Mouse (Mus musculus) limb, embryonic 12.5 days (tissue): ENCODE results near the gene Spop. TPM values are rescaled to one million over a fixed set of nuclear protein-coding genes. Genes with fewer than 3 reads are reported as not detected.

Source experiments
- ATAC-seq: fragments of 200-750 bp; cut with Nextera tagmentation; 2 replicates; pipeline ENCODE4 v1.8.0; 2017; ENCODE audit warnings: low read depth, moderate TSS enrichment; ENCODE audit not compliant: insufficient number of reproducible peaks, insufficient read depth, low FRiP score, low TSS enrichment
- H3K27ac ChIP-seq: fragments of 300-500 bp; sonication (generic); 2 replicates; pipeline ENCODE4 v1.5.1; 2016; ENCODE audit warnings: mild to moderate bottlenecking, moderate library complexity
- H3K27me3 ChIP-seq: fragments of 300-500 bp; sonication (generic); 2 replicates; pipeline ENCODE4 v1.6.1; 2016; ENCODE audit warnings: mild to moderate bottlenecking, moderate library complexity
- H3K36me3 ChIP-seq: fragments of 300-500 bp; sonication (generic); 2 replicates; pipeline ENCODE4 v1.6.1; 2016; ENCODE audit warnings: mild to moderate bottlenecking, moderate library complexity
- H3K4me1 ChIP-seq: fragments of 300-500 bp; sonication (generic); replicated peaks from 2 replicates; pipeline ENCODE4 v1.6.1; 2016
- H3K4me2 ChIP-seq: fragments of 300-500 bp; sonication (generic); 2 replicates; pipeline ENCODE4 v1.6.1; 2016; ENCODE audit warnings: mild to moderate bottlenecking, moderate library complexity
- H3K4me3 ChIP-seq: fragments of 300-500 bp; sonication (generic); replicated peaks from 2 replicates; pipeline ENCODE4 v1.5.1; 2016; ENCODE audit warnings: mild to moderate bottlenecking
- H3K9ac ChIP-seq: fragments of 300-500 bp; sonication (generic); replicated peaks from 2 replicates; pipeline ENCODE4 v1.6.1; 2016; ENCODE audit warnings: mild to moderate bottlenecking, moderate library complexity
- H3K9me3 ChIP-seq: fragments of 300-500 bp; sonication (generic); 2 replicates; pipeline ENCODE4 v1.6.1; 2016; ENCODE audit warnings: mild to moderate bottlenecking, moderate library complexity
- WGBS: fragments of 180-500 bp; shearing (Covaris S2); methylation state at CpG from one replicate; pipeline ENCODE4 v1.1.7; 2016; 5-methylcytosine and 5-hydroxymethylcytosine counted together
- polyA plus RNA-seq: library from polyadenylated mRNA; unstranded; fragments of >200 nt; fragmentation: Nextera tagmentation; extraction: Ambion mirVana; gene quantifications from 2 replicates; pipeline ENCODE4 v1.2.1, GENCODE M21; 2016

Spop gene
- polyA plus RNA-seq, 1 experiment from 2014 or later, result 157 TPM

- 0 out of 2 replicates have a peak, but pooled peaks cover 5% of the 10 kb centered on the region for H3K4me1 ChIP-seq
- no peak overlapping the region for H3K27ac ChIP-seq
- WGBS, result 82% methylated on average over 3 of the region's 3 CpGs
- H3K27me3 ChIP-seq, result 0 out of 2 replicates have a peak, but pooled peaks cover 3% of the 10 kb centered on the region
- H3K9me3 ChIP-seq, result no peaks in the 10 kb centered on the region
- no peak overlapping the region for H3K4me2 ChIP-seq
- no peak overlapping the region for H3K4me3 ChIP-seq
- no peak for ATAC-seq
- no peak overlapping the region for H3K9ac ChIP-seq
- no peaks in the 10 kb centered on the region for H3K36me3 ChIP-seq
Observed at GRCm38 (mm10) chr11:95528231-95528630, 114.4 kb downstream of the Spop start.

DNA sequence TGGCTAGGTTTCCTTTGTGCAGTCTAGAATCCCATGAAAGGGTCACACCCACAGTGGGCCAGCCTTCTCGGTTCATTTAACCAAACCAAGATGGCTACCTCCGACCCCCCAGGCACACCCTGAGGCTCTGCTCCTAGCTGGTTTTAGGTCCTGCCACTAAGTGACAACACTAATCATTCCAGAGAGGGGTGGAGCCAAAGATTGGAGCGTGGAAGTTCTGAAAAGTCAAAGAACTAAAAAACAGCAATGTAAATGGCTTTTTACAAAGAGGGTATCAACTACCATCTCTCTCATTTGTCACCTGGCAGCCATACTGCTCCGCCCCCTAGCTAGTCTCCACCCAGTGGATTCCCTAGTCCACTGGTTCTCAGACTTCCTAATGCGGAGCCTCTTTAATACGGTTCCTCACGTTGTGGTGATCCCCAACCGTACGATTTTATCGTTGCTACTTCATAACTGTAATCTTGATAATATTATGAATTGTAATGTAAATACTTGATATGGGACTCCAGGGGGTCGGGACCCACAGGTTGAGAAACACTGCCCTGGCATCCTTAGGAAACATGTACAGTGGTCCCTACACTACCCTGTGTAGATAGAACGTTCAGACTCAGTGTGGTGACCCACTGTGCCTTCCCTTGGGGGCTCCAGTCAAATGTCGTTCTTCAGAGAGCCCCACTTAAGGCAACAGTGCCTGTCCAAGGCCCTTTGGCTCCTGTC is 118.6 kb downstream of the Spop start:
- WGBS, result 78% methylated on average over 13 of the region's 13 CpGs
- Histone ChIP-seq H3K9me3 (no peaks in the 10 kb centered on the region), H3K4me3 (no peak overlapping the region), H3K9ac (no peak overlapping the region), H3K27ac (no peak overlapping the region), H3K4me1 (peaks cover 12% of the 10 kb centered on the region), H3K27me3 (peaks cover 15% of the 10 kb centered on the region), H3K36me3 (no peaks in the 10 kb centered on the region), H3K4me2 (no peak overlapping the region)
- no peak for ATAC-seq

GRCm38 (mm10) chr11:95533484-95534160 is 119.7 kb downstream of the Spop start:
- 24% methylated on average over 24 of the region's 24 CpGs for WGBS
- H3K9me3 ChIP-seq, result no peaks in the 10 kb centered on the region
- H3K36me3 ChIP-seq, result no peaks in the 10 kb centered on the region
- peaks cover 15% of the 10 kb centered on the region for H3K27me3 ChIP-seq
- 0 out of 2 replicates have a peak overlapping the region, but pooled peaks have one; percentile 12 for H3K4me3 ChIP-seq
- H3K27ac ChIP-seq, result no peak overlapping the region
- 0 out of 2 replicates have a peak overlapping the region, but pooled peaks have one; percentile 40 for H3K9ac ChIP-seq
- peak overlapping the region; percentile 52 for H3K4me2 ChIP-seq
- peaks cover 17% of the 10 kb centered on the region for H3K4me1 ChIP-seq
- peak; percentile 81 for ATAC-seq

DNA sequence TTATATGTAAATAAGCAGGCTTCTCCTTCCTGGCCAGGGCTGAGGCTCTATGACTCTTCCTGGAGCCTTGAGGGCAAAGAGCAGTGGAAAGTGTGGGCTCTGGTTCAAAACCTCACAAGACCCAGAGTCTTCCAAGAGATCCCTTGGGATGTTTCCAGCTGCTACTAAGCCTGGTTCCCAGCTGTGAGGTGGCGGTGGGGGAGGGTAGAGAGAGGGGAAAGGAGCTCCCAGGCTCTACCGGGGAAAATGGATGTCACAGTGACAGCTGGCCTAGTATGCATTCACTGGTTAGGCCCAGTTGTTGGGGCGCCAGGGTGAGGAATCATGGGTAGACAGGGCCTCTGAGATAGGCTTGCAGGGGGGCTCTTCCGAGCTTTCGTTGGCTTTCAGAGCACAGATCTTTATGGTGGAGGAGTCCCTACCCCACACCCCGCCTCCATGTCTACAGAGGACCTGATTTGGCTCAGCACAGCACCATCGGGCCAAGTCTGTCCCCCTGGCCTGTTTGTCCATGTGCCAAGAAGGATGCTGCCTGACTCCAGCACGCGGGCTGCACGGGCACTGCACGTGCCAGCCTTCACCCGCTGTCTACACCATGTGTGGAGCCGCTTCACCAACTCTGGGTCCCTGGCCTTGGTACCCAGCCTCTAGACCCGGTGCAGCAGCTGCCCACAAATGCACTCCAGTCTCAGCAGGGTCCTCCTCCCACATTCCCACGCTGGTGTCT is 124.7 kb downstream of the Spop start:
- H3K36me3 ChIP-seq, result no peaks in the 10 kb centered on the region
- H3K9ac ChIP-seq, result no peak overlapping the region
- H3K9me3 ChIP-seq, result no peaks in the 10 kb centered on the region
- no peak for ATAC-seq
- H3K4me2 ChIP-seq, result no peak overlapping the region
- 77% methylated on average over 15 of the region's 15 CpGs for WGBS
- H3K27me3 ChIP-seq, result peaks cover 32% of the 10 kb centered on the region
- H3K4me1 ChIP-seq, result peaks cover 46% of the 10 kb centered on the region
- peak overlapping the region; percentile 67; the same call in 1 of the 2 replicates for H3K27ac ChIP-seq
- no peak overlapping the region for H3K4me3 ChIP-seq

GRCm38 (mm10) chr11:95540637-95541385 is 126.9 kb downstream of the Spop start:
- Histone ChIP-seq H3K9me3 (no peaks in the 10 kb centered on the region), H3K4me3 (no peak overlapping the region), H3K27me3 (peaks cover 31% of the 10 kb centered on the region), H3K27ac (no peak overlapping the region), H3K36me3 (no peaks in the 10 kb centered on the region), H3K9ac (no peak overlapping the region), H3K4me1 (peaks cover 46% of the 10 kb centered on the region), H3K4me2 (peak overlapping the region; percentile 20)
- ATAC-seq, result no peak
- 26% methylated on average over 18 of the region's 18 CpGs for WGBS

Other genes with a start within 250 kb of the Spop start
- not detected in 2 replicates for gene Tac4, start 152.6 kb upstream of the Spop start, polyA plus RNA-seq
- 77.7 and 79.4 TPM in 2 replicates for gene Kat7, start 103.8 kb upstream of the Spop start, polyA plus RNA-seq
- 19.2 and 20.9 TPM in 2 replicates for gene Fam117a, start 77.1 kb upstream of the Spop start, polyA plus RNA-seq
- 122 and 125 TPM in 2 replicates for gene Slc35b1, start 29.4 kb upstream of the Spop start, polyA plus RNA-seq
- 2.5 and 2.6 TPM in 2 replicates for gene Nxph3, start 100.5 kb downstream of the Spop start, polyA plus RNA-seq
- gene Ngfr, start 173.7 kb downstream of the Spop start, polyA plus RNA-seq, result 24.3 and 26.7 TPM in 2 replicates